Mouse (Mus musculus): Measurements from ENCODE around the gene Ift52. TPM values are rescaled to one million over a fixed set of nuclear protein-coding genes. Genes with fewer than 3 reads are reported as not detected.

Gene Ift52
- polyA plus RNA-seq, 1 experiment: 25.6 TPM

DNA sequence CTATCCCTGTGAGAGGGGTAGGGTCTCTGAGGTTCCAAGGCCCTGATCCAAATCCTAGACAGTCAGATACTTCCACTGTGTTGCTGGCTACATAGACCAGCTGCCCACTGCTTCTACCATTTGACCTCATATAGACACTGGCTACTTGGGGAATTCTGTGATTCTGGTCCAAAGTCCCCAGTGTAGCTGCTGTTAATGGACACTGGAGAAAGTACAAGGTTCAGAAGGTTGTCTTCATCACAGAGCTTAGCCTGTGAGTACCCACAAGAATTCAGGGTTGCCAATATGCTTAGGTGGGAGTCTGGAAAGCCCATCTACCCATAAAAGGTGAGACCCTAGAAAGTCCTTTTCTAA is 25.1 kb upstream of the Ift52 start:
- Histone ChIP-seq H3K4me3 (ENCODE audit: insufficient read depth, low read depth, low read length) (no peak overlapping the region), H3K27ac (replicated peaks; ENCODE audit: low read depth, low read length) (no peak overlapping the region), H3K4me1 (ENCODE audit: control insufficient read depth, insufficient read depth, insufficient read length, low read length) (0 out of 2 replicates have a peak, but pooled peaks cover 2% of the 10 kb centered on the region)

DNA sequence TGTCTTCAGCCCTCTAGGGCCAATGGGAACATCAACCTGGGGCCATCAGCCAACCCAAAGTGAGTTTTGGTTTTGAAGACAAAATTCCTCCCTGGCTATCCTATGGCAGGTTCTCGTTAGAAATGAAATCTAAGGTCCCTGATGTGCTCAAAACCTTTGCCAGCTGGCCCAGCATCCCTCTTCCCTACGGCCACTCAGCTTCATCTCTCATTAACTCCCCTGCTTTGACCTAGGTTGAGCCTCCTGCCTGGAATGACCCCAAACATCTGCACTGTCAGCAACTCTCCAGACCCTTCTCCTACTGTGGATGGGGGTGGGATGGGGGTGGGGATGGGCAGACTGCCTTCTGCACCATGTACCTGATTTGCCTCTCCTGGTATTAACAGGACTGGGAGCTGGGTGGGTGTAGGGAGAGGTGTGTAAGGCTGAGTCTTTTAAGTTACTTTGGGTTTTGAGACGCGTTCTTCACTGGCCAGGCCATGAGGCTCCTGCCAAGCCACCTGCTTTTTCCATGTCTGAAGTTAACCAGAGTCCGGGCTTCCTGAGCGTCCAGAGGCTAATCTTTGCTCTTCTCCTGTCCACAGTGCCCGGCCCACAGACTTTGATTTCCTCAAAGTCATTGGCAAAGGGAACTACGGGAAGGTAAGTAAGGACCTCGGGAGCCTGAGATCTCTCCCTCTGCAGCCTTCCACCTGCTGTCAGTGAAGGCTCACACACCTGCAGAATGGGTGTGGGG is 23.1 kb upstream of the Ift52 start:
- Histone ChIP-seq H3K4me3 (ENCODE audit: insufficient read depth, low read depth, low read length) (no peak overlapping the region), H3K27ac (replicated peaks; ENCODE audit: low read depth, low read length) (no peak overlapping the region), H3K4me1 (ENCODE audit: control insufficient read depth, insufficient read depth, insufficient read length, low read length) (no peaks in the 10 kb centered on the region)

DNA sequence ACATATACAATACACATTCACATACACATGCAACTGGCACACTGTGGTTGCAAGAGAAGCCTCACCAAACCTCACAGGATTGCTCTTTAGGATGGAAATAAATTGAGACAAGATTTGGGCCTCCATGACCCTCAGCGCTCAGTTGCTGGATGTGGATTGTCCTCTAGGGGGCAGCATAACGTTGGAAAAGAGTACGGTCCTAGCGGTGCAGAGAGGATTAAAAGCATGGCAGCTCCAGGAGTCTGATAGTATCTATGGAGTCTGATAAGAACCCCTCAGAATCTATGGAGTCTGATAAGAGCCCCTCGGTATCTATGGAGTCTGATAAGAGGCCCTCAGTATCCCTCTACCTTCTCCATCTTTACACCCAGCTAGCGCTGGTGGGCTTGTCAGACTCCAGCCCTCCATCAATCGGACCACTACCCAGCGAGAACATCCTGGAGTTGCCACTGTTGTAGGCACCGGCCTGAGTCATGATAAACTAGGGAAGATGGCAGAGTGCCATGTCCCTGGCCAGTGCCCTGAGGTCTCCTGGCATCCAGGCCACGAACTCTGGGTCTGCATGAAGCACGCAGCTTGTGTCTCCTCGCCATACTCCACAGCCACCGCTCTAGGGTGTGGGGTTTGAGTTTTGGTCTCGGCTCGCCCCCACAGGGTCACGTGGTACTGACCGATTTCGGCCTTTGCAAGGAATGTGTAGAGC is 18.5 kb upstream of the Ift52 start:
- H3K4me1 ChIP-seq (ENCODE audit: control insufficient read depth, insufficient read depth, insufficient read length, low read length): no peaks in the 10 kb centered on the region
- H3K4me3 ChIP-seq (ENCODE audit: insufficient read depth, low read depth, low read length): no peak overlapping the region
- no peak overlapping the region for H3K27ac ChIP-seq (replicated peaks; ENCODE audit: low read depth, low read length)

DNA sequence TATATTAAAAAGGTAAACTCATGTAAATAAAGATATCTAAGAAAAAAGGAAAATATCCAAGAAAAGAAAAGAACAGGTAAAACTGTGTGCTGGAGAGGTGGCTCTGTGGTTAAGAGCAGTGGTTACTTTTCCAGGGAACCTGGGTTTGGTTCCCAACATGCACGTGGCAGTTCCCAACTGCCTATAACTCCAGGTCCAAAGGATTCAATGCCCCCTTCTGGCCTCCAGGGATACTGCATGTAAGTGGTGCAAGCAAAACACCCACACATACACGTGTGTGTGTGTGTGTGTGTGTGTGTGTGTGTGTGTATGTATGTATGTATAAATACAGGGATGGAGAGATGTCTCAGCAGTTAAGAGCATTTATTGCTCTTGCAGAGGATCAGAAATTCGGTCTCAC is 17.4 kb upstream of the Ift52 start:
- Histone ChIP-seq H3K4me1 (ENCODE audit: control insufficient read depth, insufficient read depth, insufficient read length, low read length) (no peaks in the 10 kb centered on the region), H3K27ac (replicated peaks; ENCODE audit: low read depth, low read length) (no peak overlapping the region), H3K4me3 (ENCODE audit: insufficient read depth, low read depth, low read length) (no peak overlapping the region)

DNA sequence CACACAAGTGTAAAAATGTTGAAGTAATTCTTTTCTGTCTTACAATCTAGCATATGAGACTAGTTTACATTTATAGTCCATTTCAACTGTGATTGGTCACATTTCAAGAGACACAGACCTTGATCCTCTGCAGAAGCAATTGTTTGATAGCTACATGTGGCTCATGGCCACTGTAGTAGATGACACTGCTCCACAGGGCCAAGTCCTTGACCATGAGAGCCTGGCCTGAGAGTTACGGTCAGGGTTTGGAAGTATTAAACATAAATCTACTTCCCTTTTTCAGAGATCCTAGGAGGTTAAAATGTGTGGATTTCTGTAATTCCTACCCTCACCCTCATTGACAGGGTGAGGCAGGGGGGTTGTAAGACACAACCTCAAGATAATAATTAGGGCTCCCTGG is 16.1 kb upstream of the Ift52 start:
- no peak overlapping the region for H3K4me3 ChIP-seq (ENCODE audit: insufficient read depth, low read depth, low read length)
- H3K4me1 ChIP-seq (ENCODE audit: control insufficient read depth, insufficient read depth, insufficient read length, low read length): no peaks in the 10 kb centered on the region
- H3K27ac ChIP-seq (replicated peaks; ENCODE audit: low read depth, low read length): no peak overlapping the region

DNA sequence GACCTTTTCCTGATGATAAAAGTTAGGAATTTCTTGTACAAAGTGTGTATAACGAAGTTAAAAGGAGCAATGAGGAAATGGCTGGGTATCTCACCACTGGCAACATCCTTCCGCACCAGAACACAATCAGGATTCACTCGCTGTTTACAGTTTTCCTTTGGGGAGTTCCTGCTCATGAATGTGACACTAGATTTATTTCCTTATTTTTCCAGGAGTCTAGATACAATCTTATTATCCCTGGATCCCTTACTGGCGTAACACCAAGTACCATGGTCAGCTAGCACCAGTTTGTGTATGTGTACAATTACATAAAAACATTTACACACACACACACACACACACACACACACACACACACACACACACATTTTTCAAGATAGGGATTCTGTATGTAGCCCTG is 9.9 kb upstream of the Ift52 start:
- no peak overlapping the region for H3K4me3 ChIP-seq (ENCODE audit: insufficient read depth, low read depth, low read length)

DNA sequence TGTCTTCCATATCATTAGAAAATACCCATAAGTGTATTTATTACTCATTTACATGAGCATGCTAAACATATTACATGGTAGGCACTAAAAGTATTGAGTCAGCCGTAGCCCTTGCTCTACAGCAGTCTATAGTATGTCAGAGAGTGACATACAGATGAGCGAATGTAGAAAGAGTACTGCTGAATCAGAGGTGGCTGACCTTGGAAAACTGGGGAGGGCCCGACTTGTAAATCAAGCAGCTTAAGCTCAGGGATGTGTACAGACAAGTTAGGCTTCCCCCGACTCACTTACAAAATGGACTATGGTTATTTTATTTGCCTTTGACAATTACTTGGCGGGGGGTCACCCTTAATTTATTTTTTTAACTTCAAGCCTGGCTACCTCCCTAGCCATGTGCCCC is 14.1 kb downstream of the Ift52 start:
- no peaks in the 10 kb centered on the region for H3K4me1 ChIP-seq (ENCODE audit: control insufficient read depth, insufficient read depth, insufficient read length, low read length)
- no peak overlapping the region for H3K4me3 ChIP-seq (ENCODE audit: insufficient read depth, low read depth, low read length)
- H3K27ac ChIP-seq (replicated peaks; ENCODE audit: low read depth, low read length): no peak overlapping the region

More for the DNA sequence above, 9.9 kb upstream of the Ift52 start:
- no peaks in the 10 kb centered on the region for H3K4me1 ChIP-seq (ENCODE audit: control insufficient read depth, insufficient read depth, insufficient read length, low read length)
- H3K27ac ChIP-seq (replicated peaks; ENCODE audit: low read depth, low read length): no peak overlapping the region

DNA sequence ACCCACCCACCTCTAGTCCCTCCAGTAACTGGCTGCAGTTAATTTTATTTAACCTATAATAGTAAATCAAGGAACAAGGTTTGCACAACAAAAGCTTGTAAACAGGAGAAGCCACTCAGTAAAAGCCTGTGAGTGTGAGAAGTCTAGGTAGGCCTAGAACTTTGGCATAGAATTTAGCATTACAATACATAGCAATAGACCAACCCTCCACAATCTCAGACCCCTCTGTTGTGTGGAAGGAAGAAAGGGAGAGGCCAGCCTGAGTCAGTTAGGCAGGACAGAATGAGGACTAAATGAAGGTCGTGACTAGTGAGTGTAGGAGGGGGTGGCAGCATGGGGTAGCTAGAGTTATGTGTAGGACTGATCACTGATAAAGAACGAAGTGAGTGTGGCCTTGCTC is 14.6 kb downstream of the Ift52 start:
- H3K27ac ChIP-seq (replicated peaks; ENCODE audit: low read depth, low read length): no peak overlapping the region
- H3K4me3 ChIP-seq (ENCODE audit: insufficient read depth, low read depth, low read length): no peak overlapping the region
- H3K4me1 ChIP-seq (ENCODE audit: control insufficient read depth, insufficient read depth, insufficient read length, low read length): no peaks in the 10 kb centered on the region

DNA sequence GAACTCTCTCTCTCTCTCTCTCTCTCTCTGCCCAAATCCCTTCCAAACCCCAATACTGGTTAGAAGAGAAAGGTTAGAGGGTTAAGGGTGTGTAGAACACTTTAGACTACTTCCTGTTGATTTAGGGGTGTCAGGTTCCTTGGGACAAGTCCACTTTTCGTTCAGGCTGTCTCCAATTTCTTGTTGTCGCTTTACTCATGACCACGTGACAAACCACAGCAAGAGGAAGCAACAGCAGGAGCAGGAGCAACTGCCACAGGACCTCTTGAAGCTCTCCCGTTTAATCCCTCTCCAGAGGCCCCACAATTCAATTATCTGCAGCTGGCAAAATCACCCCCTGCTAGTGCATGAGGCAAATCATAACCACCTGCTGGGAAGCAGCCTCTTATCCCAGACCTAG is 15.5 kb downstream of the Ift52 start:
- H3K4me3 ChIP-seq (ENCODE audit: insufficient read depth, low read depth, low read length): no peak overlapping the region
- H3K27ac ChIP-seq (replicated peaks; ENCODE audit: low read depth, low read length): no peak overlapping the region
- no peaks in the 10 kb centered on the region for H3K4me1 ChIP-seq (ENCODE audit: control insufficient read depth, insufficient read depth, insufficient read length, low read length)

DNA sequence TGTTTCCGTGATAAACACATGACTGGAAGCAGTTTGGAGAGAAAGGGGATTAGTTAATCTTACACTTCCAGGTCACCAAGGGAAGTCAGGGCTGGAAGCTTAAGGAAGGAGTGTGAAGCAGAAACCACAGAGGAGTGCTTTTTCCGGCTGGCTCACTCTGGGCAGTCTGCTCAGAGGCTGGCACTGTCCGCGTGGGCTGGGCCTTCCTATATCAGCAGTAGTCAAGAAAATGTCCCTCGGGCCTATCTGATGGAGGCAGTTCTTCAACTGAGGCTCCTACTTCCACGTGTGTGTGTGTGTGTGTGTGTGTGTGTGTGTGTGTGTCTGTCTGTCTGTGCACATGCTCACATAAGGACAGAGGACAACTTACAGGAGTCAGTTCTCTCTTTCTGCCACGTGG is 22.8 kb downstream of the Ift52 start:
- H3K4me1 ChIP-seq (ENCODE audit: control insufficient read depth, insufficient read depth, insufficient read length, low read length): no peaks in the 10 kb centered on the region
- H3K27ac ChIP-seq (replicated peaks; ENCODE audit: low read depth, low read length): no peak overlapping the region

DNA sequence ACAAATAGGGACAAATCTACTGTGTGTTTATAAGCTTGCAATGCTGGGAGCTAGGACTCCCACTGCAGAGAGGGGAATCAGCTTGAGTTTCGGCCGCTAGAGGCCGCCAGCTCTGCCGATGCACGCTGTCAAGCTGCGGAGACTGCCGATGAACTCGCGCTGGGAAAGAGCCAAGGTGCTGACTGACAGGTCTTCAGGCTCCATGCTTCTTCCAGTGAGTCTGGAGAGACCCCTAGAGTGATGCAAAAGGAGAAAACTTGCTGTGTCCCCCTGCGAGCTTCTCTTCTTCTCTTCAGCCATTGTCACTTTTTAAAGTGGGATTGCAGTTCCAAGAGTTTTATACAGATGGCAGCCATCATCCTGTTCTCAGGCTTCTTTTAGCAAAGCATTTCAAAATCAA is 31.0 kb downstream of the Ift52 start:
- Histone ChIP-seq H3K4me3 (ENCODE audit: insufficient read depth, low read depth, low read length) (no peak overlapping the region), H3K27ac (replicated peaks; ENCODE audit: low read depth, low read length) (no peak overlapping the region), H3K4me1 (ENCODE audit: control insufficient read depth, insufficient read depth, insufficient read length, low read length) (no peaks in the 10 kb centered on the region)

More for the DNA sequence above, 22.8 kb downstream of the Ift52 start:
- no peak overlapping the region for H3K4me3 ChIP-seq (ENCODE audit: insufficient read depth, low read depth, low read length)

DNA sequence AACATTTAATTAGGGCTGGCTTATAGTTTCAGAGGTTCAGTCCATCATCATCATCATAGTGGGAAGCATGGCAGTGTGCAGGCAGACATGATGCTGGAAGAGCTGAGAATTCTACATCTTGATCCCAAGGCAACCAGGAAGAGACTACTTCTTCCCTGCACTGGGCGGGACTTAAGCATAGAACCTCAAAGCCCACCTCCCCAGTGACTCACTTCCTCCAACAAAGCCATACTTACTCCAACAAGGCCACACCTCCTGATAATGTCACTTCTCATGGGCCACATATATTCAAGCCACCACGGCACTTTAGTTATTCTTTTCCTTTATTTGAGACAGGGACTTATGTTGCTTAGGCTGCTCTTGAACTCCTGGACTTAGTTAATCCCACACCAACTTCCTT is 32.0 kb downstream of the Ift52 start:
- Histone ChIP-seq H3K4me1 (ENCODE audit: control insufficient read depth, insufficient read depth, insufficient read length, low read length) (no peaks in the 10 kb centered on the region), H3K4me3 (ENCODE audit: insufficient read depth, low read depth, low read length) (no peak overlapping the region), H3K27ac (replicated peaks; ENCODE audit: low read depth, low read length) (no peak overlapping the region)

DNA sequence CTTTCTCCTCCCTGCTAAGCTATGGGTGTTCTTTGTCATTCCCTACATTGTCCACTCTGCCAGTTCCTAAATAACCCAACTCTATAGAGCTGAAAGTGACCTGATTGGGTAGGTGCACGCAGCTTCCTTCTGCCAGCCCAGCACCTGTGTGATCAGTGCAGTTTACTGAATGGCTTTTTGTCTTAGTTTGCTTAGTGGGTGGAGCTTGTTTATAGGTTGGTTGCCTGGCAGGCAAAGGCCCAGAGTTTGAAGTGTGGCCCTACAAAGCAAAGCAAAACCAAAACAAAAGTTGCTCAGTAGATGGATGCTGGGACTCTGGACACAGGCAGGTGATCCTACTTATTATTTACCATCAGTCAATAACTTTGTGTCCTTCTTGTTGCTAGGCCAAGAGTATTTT is 34.5 kb downstream of the Ift52 start:
- H3K27ac ChIP-seq (replicated peaks; ENCODE audit: low read depth, low read length): no peak overlapping the region
- no peak overlapping the region for H3K4me3 ChIP-seq (ENCODE audit: insufficient read depth, low read depth, low read length)
- peaks cover 4% of the 10 kb centered on the region for H3K4me1 ChIP-seq (ENCODE audit: control insufficient read depth, insufficient read depth, insufficient read length, low read length)

DNA sequence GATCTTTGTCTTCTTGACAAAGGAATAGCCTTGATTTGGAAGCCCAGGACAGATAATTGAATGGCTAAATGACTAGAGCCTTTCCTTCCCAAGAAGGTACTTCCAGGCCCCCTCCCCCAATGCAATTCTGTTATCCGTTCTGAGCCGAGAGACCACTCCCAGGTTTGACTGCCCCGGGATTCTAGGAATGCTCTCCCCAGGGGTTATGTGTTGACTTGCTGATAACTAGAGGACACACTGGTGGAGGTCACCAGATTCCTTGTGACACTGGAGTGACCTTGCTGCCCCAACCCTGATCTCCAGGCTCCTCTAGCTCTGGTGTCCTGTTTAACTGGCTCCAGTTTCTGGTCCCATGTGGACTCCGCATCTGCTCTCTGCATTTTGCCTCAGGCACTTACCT is 34.9 kb downstream of the Ift52 start:
- H3K27ac ChIP-seq (replicated peaks; ENCODE audit: low read depth, low read length): no peak overlapping the region
- no peak overlapping the region for H3K4me3 ChIP-seq (ENCODE audit: insufficient read depth, low read depth, low read length)
- H3K4me1 ChIP-seq (ENCODE audit: control insufficient read depth, insufficient read depth, insufficient read length, low read length): peaks cover 4% of the 10 kb centered on the region

DNA sequence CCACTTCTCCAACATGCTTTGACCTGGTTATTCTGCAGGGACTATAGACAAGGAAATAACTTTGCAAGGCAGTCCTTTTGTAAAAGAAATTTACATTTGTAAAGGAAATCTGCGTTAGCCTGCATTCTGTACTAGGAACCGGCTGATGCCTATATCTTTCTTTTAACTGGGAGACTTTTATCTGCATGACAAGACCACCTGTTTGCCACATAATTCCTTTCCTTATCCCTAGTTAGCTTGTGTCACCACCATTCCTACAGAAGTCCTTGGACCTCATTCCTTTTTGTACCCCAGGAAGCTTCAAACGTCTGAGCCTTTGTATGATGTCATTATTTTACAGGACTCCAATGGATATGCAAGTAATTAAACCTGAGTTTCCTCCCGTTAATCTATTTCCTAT is 35.7 kb downstream of the Ift52 start:
- H3K4me3 ChIP-seq (ENCODE audit: insufficient read depth, low read depth, low read length): no peak overlapping the region
- peaks cover 4% of the 10 kb centered on the region for H3K4me1 ChIP-seq (ENCODE audit: control insufficient read depth, insufficient read depth, insufficient read length, low read length)
- no peak overlapping the region for H3K27ac ChIP-seq (replicated peaks; ENCODE audit: low read depth, low read length)

DNA sequence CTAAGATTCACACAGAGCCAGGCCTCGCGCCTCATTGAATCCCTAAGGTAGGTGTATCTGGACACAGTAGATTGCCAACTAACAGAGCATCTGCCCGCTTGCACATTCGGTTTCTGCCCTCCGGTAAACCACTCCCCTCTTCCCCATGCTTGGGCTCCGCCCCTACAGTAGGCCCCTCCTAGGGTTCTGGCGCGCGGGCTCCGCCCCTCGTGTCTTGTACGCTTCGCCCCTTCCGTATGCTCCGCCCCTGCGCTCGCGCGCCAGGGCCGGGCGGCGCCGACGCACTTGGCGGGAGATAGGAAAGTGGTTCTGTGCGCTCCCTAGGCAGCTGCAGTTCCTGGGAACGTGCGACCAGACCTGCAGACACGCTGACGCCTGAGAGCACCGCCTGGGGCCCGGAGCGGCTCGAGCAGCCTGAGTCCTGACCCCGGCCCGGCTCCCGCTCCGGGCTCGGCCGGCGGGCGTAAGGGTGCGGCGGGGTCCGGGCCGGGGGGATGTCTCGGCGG is 37.2 kb downstream of the Ift52 start, which contains the start of gene Mybl2:
Gene Mybl2 (plus strand): TSS at position 353 of the 506 bp plus-strand sequence.
- Histone ChIP-seq H3K4me3 (ENCODE audit: insufficient read depth, low read depth, low read length) (peak within 1 kb of the TSS; percentile 56), H3K27ac (replicated peaks; ENCODE audit: low read depth, low read length) (no peak within 1 kb of the TSS), H3K4me1 (ENCODE audit: control insufficient read depth, insufficient read depth, insufficient read length, low read length) (peaks cover 4% of the 10 kb centered on the region)

Measured in brown adipose tissue, adult 24 weeks (tissue).